Mouse (Mus musculus) left cerebral cortex, postnatal 10 days (tissue): ENCODE measurements around the gene Calm3. TPM values are rescaled to one million over a fixed set of nuclear protein-coding genes. Genes with fewer than 3 reads are reported as not detected.

Source experiments
- DNase-seq, 2 experiments: peaks; one replicate each; pipeline ENCODE4 v3.0.0; 2021 to 2022; ENCODE audit warnings: low spot score in 2 of 2, mixed read lengths in 1 of 2; ENCODE audit errors: extremely low spot score in 1 of 2
- intact Hi-C: fragments of 180-260 bp; cut with DNase I; formaldehyde crosslinking; loops from one replicate; pipeline ENCODE4 v1.15.1; 2025
- total RNA-seq, 2 experiments: library from RNA; stranded (reverse); gene quantifications; 2 replicates each; pipeline ENCODE4 v1.2.3; 2021

The Calm3 gene
- total RNA-seq, 2 experiments from 2014 or later: 2,071 to 2,081 TPM

GRCm38 (mm10) chr7:16919395-16920149, 4.3 kb downstream of the Calm3 start:
- intact Hi-C loops: loop anchor here (10.0 kb wide), 1 partner anchor 65 kb away; no protein-coding TSS in a partner anchor
- no peak for DNase-seq

GRCm38 (mm10) chr7:16918670-16919069, 5.2 kb downstream of the Calm3 start:
- intact Hi-C loops: loop anchor here (10.0 kb wide), 1 partner anchor 64 kb away; no protein-coding TSS in a partner anchor

GRCm38 (mm10) chr7:16918014-16918413, 5.9 kb downstream of the Calm3 start:
- intact Hi-C loops: loop anchor here (10.0 kb wide), 1 partner anchor 63 kb away; no protein-coding TSS in a partner anchor
- DNase-seq: peak in 1 of 2 experiments; percentile 77

More at GRCm38 (mm10) chr7:16918670-16919069, 5.2 kb downstream of the Calm3 start:
- DNase-seq: no peak

- no peak for DNase-seq
- intact Hi-C loops: loop anchor here (10.0 kb wide), 1 partner anchor 63 kb away; no protein-coding TSS in a partner anchor
Measured at GRCm38 (mm10) chr7:16917447-16917846, 6.5 kb downstream of the Calm3 start.

GRCm38 (mm10) chr7:16916342-16917265, 7.3 kb downstream of the Calm3 start:
- DNase-seq: peak in 1 of 2 experiments; percentile 75
- intact Hi-C loops: loop anchor here (10.0 kb wide), 1 partner anchor 62 kb away; no protein-coding TSS in a partner anchor

GRCm38 (mm10) chr7:16915461-16916340, 8.2 kb downstream of the Calm3 start:
- DNase-seq: no peak
- intact Hi-C loops: loop anchor here (10.0 kb wide), 1 partner anchor 61 kb away; no protein-coding TSS in a partner anchor

- intact Hi-C loops: loop anchor here (10.0 kb wide), 1 partner anchor 60 kb away; no protein-coding TSS in a partner anchor
- no peak for DNase-seq
Measured at GRCm38 (mm10) chr7:16914453-16915343, 9.2 kb downstream of the Calm3 start.

- peak; percentile 59 to 80 for DNase-seq
- intact Hi-C loops: loop anchor here (10.0 kb wide), 1 partner anchor 59 kb away; no protein-coding TSS in a partner anchor
Measured at GRCm38 (mm10) chr7:16913806-16914452, 10.0 kb downstream of the Calm3 start.

- DNase-seq: peak in 1 of 2 experiments; percentile 13
- intact Hi-C loops: loop anchor here (10.0 kb wide), 1 partner anchor 58 kb away; no protein-coding TSS in a partner anchor
Measured at GRCm38 (mm10) chr7:16912360-16912759, 11.6 kb downstream of the Calm3 start.

GRCm38 (mm10) chr7:16911904-16912303, 12.0 kb downstream of the Calm3 start:
- intact Hi-C loops: loop anchor here (10.0 kb wide), 1 partner anchor 57 kb away; no protein-coding TSS in a partner anchor
- DNase-seq: no peak

GRCm38 (mm10) chr7:16909909-16910308, 14.0 kb downstream of the Calm3 start:
- DNase-seq: no peak
- intact Hi-C loops: loop anchor here (10.0 kb wide), 1 partner anchor 55 kb away; no protein-coding TSS in a partner anchor

GRCm38 (mm10) chr7:16908859-16909258, 15.1 kb downstream of the Calm3 start:
- no peak for DNase-seq
- intact Hi-C loops: no loop called here

GRCm38 (mm10) chr7:16908367-16908766, 15.5 kb downstream of the Calm3 start:
- intact Hi-C loops: no loop called here
- DNase-seq: no peak

- no peak for DNase-seq
- intact Hi-C loops: no loop called here
Measured at GRCm38 (mm10) chr7:16907842-16908241, 16.1 kb downstream of the Calm3 start.

GRCm38 (mm10) chr7:16906889-16907559, 16.9 kb downstream of the Calm3 start:
- intact Hi-C loops: no loop called here
- no peak for DNase-seq

GRCm38 (mm10) chr7:16906281-16906680, 17.6 kb downstream of the Calm3 start, which contains the start of gene Ptgir:
TSS of gene Ptgir (plus strand) at chr7:16906490.
- intact Hi-C loops: no loop called here
- DNase-seq: peak in 1 of 2 experiments; percentile 63
